Mouse (Mus musculus): ENCODE results near the gene Agbl4.

The Agbl4 gene

DNA sequence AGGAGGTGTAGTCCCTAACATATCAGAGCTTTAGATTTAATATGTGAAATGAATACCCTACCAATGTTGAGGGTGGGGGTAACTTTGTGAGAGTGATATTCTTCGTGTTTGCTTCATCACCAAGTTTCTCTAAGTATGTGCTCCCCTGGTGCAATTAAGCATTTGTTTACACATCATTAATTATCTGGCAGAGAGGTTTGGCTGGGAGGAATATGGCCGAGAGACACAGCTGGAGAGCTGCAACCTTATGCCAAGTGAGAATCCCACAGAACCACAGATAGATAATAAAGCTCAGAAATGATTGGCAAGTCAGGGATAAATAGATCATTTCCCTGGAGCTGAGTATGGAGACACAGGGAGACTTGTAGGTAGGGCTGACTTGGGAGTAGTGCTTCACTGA lies 1003.2 kb downstream of the Agbl4 start:
- no peak for DNase-seq (ENCODE audit: low spot score)

DNA sequence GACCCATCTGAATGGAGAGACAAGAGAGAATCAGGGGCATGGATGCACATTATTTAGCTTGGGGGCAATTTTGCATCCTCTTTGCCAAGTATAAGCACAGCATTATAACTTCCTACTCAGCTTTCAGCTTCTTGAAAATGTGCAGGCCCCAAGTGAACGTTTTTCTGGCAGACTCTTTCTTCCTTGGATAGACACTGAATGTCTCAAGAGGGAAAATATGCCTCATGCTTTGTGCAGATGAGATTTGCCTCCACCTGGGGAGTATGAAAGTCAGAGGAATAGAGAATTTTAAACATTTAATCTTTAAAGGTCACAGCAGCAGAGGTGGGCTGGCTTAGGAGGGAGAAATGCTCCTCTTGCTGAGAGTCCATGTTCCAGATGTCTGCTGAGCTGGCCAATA lies 1005.8 kb downstream of the Agbl4 start:
- no peak for DNase-seq (ENCODE audit: low spot score)

DNA sequence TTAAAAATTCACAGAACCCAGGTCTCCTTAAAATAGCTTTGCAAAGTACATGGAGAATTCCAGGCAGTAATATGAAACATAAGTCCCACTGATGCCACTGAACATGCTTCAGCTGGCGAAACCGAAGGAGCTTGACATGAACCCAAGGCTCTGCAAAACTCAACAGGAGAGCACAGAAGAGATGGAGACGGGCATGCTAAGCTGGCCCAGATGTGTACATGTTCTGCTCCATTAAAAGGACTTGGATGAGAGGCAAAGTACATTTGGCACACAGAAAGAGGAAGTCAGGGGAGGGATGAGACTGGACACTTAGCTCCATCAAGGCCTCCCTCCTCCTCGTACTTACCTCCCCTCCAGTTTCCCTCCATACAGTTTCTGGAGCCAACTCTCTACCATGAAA lies 1013.3 kb downstream of the Agbl4 start:
- DNase-seq (ENCODE audit: low spot score) = no peak

DNA sequence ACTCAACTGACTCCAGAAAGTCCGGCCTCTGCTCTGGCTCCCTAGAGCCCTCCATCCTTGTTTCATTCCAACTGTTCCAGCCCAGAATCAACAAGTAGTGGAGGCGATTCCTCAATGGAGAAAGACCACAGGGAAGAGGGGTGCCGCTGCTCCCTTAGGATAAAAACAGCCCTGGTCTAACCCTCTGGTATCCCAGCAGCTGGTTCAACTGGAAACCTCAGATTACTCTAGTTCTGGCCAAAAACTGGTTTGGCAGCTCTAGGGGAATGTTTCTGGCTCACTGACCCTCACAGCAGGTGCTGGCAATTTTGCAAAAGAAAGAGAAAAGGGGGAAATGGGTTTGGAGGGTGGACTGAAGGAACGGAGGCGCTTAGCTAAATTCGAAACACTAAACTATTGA lies 1016.9 kb downstream of the Agbl4 start:
- DNase-seq (ENCODE audit: low spot score) = no peak

DNA sequence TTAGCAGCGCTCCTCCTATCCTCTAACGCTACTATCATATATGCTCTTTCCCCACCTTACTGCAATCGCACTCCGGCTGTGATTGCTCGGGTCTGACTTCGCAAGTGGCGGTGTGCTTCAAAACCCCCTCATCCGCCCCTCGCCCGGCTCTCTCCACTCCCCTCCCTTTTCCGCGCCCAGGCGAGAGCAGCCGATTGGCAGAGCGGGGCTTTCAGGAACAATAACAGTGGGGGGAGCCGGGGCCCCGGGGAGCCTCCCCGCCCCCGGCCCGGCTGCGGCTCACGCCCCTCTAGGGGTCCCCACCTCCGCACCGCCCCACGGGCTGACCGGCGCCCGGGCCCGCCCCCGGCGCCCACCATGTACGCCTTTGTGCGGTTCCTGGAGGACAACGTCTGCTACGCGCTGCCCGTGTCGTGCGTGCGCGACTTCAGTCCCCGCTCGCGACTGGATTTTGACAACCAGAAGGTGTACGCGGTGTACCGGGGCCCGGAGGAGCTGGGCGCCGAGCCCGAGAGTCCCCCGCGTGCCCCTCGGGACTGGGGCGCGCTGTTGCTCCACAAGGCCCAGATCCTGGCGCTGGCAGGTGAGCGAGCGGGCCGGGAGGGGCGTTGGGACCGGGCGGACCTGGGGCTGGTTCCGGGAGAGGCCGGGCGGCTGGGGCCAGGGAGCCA lies 1017.5 kb downstream of the Agbl4 start, which contains the start of gene Bend5:
TSS of gene Bend5 (plus strand) at position 189 of the 671 bp plus-strand sequence.
- no peak for DNase-seq (ENCODE audit: low spot score)

DNA sequence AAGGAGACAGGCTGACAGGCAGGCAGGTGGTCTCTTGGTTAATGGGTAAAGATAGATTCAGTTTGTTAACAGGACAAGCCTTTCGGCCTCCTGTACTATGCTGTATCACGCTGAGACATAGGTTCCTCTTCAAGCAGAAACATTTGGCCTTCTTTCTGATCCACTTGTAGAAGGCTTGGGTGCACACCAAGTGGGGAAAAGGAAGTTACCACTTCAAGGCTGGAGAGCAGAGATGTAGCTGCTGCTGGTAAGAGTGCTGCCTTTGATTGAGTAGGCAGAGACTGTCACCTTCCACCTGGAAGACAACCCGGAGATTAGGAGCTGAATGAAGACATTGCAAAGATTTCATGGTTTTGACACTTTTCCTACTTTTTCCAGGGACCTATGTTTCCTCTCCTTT lies 1018.7 kb downstream of the Agbl4 start:
- DNase-seq (ENCODE audit: low spot score) = no peak

DNA sequence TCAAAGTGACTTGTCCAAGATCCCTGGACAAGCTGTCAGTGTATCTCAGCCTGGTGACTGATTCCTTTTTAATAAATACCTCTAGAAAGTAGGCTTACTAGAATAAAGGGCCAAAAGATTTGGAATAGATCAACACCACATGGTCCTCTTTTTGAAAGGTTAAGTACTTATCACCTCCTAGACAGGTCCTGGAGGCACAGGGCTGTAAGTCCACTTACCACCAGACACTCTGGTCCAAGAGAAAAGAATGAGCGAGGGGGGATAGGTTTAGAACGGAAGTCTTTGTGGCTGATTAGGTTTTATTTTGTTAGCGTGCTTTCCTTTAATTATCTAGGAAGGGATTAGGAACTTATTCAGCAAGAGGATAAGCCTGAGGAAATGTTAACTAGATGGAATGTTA lies 1019.1 kb downstream of the Agbl4 start:
- DNase-seq (ENCODE audit: low spot score) = no peak

DNA sequence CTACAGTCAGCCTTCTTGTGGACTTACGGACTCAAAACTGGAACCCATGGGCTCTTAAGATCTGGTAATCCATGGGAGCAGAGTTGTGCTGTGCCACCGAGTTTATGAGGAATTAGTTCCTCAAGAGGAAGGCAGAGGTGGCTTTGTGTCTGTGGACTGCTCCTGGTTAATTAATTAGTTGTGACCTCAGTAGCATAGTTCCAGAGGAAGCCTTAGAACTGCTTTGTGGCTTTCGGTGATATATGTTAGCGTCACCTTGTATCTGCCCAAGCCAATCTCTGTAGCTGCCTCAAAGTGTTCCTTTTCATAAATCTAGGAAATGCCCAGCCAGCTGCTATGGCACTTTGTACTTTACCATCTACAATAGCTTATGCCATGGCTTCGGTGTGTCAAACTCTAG lies 1020.3 kb downstream of the Agbl4 start:
- no peak for DNase-seq (ENCODE audit: low spot score)

DNA sequence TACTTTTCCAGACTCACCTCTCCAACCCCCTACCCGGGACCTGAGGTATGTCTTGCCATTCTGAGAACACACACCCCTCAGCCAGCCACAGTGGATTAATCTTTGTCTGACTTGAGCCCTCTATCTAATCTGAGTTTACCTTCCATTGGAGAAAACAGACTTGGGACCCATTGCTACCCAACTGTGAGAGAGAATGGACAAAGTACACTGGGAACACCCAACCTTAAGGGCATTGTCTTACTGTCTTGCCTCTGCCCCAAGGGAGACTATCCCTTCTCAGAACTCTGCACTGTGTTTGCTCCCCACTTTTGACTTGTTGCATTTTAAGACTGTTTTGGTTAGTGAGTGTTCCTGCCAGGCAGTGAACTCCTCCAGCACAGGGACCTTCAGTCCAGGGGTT lies 1022.0 kb downstream of the Agbl4 start:
- no peak for DNase-seq (ENCODE audit: low spot score)

DNA sequence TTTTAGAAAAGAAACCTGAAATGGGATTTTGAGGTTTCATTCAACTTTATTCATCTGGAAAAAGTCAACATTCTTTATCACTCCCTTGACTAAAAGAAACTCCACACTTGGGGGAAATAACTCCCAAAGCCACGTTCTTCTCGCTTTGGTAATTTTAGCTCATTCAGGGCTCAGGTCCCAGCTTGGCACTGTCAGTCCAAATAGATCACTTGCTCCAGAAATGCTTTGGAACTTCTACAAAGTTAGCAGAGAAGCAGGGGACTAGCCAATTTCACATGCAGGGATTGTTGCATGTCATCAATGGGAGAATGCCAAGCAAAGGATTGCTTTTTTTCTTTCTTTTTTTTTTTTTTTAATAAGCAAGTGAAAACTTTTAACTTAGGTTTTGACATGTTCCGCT lies 1022.6 kb downstream of the Agbl4 start:
- DNase-seq (ENCODE audit: low spot score) = no peak

DNA sequence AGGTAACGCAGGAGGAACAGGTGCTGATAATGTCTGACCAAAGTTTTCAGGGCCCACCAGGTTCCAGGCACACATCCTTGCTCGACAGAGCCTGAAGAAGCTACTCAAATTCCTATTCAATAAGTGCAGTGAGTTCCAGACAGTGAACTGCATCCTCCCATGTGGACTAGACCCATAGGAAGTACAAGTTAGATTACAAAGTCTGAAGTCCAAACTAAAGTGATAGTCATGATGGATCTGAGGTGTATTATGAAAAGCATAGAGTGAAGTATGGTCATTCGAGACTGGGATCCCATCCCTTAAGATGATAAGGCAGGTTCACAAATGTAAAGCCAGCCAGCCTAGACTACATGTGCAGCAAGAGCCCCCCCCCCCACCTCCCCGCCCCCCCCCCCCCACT lies 1023.5 kb downstream of the Agbl4 start:
- DNase-seq (ENCODE audit: low spot score) = no peak

DNA sequence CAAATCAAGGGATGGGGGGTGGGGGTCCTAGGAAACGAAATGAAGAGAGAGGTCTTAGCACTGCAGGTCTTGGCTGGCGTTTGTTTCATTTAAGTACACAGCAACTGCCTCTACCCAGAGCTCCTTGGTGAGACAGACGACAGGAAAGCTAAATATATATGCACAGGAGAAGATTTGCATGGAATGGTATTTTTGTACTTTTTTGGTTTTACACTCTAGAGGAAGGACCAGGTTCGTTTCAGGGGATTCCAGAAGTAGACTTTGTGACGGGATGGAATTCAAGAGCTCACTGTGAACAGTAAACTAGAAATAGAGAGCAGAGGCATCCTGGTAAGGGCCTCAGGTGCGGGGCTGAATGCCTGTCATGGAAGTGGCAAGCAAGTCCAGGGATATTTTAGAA lies 1024.3 kb downstream of the Agbl4 start:
- no peak for DNase-seq (ENCODE audit: low spot score)

DNA sequence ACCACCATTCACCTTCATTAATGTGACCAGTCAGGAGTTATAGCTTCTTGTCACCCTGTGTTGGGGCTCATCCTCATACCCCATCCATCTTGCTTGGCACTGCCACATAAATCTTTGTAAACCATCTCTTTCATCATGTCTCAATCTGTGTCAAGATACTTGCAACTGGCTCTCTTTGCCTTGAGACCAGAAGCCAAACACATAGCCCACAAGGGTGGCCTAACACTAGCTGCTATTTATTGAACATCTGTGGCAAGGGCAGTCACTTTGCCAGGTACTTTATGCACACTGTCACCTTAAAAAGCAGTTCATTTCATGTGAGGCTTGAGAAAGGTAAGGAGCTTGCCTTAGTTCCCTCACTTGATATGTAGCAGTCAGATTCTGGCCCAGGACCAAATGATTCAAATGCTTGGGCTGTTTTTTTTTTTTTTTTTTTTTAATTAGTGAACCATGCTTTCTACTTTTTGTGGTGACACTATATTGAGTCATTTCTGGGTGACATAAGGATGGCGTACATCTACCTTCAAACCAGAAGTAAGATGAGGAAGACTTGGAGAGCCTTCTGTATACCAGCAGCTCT lies 1027.0 kb downstream of the Agbl4 start:
- no peak for DNase-seq (ENCODE audit: low spot score)

DNA sequence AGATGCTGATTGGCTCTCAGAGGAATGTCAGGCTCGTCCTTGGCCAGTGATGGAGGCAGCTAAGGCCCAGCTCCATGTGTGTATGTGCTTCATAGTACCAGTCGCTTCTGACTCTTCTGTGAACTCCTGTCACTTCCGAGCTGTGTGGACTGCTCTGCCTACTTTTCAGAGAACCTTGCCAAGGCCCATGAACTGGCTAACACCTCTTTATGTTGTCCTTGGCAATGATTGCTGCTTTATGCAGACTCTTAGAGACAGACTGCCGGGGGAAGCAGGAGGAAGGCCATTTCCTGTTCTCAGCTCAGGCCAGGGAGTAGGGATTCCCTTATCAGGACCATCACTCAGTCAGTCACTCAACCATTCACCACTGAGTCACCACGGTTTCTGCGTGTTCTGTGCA lies 1027.7 kb downstream of the Agbl4 start:
- no peak for DNase-seq (ENCODE audit: low spot score)

DNA sequence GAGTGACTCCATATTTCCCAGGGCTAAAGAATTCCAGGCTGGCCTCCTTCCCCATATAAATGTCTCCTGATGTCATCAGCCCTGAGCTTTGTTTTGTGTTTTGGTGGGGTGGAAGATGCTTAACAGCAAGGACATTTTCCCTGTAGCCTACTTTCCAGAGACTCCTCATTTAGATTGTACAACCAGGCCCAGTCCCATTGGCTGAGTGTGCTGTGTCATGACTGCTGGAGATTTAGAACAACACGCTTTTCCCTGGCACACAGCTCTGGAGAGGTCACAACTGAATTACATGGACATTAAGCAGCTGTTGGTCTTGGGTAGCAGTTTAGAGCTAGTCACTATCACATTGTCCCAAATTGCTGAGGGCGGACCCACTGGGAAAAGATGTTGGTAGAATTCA lies 1033.7 kb downstream of the Agbl4 start:
- no peak for DNase-seq (ENCODE audit: low spot score)

DNA sequence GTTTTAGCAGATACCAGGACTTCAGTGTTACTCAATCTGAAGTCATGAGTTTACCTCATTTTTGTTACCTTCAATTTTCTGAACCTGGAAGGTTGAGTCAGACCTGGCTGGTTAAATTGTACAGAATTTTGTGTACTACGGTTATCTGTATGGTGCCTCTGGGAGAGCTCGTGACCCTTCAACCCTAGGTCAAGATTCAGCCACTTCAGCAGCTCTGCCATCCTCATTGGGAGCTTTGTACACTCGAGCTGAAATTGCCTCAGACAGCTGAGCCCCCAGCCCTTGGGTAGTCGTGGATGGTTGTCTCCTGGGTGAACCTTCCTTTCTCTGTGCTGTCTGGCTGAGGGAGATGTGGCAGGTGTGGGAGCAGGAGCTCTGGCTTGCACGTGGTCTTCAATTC lies 1034.6 kb downstream of the Agbl4 start:
- DNase-seq (ENCODE audit: low spot score) = no peak

DNA sequence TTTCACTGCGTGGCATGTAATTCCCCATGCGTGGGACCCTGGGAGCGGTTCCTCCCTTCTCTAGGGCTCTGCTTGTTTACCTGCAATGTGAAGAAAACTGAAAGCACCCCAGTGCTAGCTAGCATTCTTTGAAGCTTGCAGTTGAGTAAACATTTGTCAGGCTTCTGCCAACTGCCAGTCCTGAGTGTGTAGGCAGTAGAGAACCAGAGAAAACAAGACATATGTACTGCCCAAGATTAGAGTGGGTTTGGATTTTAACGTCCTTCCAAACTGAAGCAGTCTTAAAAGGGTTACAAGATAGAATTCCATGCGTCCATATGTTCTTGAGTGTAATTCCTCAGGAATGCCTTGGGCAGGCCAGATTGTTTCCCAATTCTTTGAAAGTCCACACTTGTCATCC lies 1035.0 kb downstream of the Agbl4 start:
- DNase-seq (ENCODE audit: low spot score) = no peak

DNA sequence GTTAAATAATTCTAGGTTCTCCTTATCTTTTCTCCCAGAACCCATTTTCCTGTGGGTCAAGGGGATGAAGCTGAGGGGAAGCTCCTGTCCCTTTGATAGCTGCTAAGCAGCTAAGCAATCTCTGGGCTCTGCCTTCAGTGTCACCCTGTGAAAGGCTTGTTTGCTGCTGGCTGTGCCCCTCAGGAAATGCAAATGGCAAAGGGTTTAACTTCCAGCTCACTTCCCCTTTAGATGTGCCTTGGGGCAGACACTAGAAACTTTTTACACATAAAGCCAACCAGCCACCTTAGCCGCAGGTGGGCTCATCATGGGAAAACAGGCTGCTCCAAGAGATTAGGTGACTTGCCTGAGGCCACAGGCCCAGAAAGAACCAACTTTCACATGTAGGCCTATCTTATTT lies 1044.2 kb downstream of the Agbl4 start:
- no peak for DNase-seq (ENCODE audit: low spot score)

DNA sequence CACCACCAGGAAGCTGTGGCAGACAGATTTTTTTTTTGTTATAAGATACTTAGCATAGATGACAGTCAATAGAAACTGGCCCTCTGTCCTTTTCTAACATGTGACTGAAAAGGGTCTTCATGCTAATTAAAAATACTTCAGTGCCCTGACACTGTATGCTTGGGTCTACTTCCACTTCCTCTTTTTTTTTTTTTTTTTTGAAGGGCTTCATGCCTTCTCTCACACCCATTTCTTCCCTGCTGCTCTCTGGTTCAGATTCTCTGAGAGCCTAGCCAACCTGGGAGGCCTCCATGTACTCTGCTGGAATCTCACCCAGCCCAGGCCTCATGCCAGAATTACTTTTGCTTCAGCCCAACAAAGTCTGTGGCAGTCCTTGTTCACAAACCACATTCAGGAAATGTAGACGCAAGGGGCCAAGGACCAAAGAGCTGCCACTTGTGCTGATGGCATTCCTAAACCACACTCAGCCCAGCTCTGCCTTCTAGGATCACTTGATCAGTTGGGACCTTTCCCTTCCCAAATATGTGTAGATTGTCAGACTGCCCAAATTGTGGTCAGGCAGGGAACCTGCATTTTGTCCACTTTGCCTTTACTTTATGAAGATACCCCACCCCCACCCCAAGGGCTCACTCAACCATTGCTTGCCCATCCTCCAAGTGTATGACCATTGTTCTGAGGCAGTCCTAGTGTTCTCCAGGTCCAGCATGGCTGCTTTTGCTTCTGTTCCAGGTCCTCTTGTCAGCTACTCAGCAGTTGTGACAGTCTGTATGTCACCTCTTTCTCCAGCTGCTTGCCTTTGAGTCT lies 1045.2 kb downstream of the Agbl4 start:
- no peak for DNase-seq (ENCODE audit: low spot score)

DNA sequence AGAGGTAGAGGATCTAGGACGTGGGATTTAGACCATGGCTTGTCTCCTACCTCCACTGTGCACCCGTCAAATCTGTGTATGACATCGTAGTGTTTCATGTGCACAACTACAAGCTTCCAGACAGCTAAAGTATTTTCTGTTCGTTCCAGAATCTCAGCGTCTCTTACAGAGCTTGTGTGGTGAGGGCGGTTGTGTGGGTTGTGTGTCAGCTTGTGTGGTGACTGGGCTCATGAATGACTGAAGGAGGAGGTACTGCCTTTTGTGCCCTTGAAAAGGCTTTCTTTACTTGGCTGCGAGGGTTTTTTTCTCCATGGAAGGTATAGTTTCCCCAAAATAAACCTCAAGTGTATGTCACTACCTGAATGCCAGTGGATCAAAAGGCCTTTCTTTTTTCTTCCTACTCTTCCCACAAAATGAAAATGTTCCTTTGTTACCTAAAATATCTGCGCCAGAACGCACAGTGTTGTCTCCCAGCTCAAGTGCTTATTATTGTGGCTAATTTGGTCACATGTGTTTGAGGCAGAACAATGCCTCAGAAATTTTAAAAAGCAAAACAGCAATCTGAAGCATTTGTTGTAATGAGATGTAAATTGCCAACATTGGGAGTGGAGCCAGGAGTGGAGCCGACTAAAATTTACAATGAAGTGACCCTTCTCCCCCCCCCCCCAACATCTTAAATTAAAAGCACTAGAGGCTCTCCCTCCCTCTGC lies 1046.6 kb downstream of the Agbl4 start:
- no peak for DNase-seq (ENCODE audit: low spot score)

DNA sequence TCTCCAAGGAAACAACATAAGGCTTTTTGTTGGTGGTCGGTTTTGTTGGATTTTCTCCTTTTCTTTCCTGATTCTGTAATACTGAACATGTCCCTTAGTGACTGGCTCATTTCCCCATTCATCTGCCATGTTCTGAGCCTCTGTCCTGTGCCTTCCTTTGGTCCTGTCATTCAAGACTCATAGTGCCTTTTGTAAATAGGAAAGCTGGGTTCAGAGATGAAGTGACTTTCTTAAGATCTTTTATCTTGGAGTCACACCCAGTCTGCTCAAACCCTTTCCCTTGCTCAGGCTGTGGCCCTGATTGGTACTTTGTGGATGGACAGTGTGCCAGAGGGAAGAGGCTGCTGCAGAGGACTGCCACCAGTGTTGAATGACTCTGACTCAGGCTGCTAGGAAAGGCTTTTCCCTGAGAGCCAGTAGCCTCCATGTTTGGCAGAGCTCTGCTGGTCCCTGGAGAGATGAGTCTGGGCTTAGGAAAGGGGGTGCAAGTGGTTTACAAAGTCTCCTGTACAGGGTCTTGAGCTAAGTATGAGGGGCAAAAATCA lies 1047.2 kb downstream of the Agbl4 start:
- no peak for DNase-seq (ENCODE audit: low spot score)

DNA sequence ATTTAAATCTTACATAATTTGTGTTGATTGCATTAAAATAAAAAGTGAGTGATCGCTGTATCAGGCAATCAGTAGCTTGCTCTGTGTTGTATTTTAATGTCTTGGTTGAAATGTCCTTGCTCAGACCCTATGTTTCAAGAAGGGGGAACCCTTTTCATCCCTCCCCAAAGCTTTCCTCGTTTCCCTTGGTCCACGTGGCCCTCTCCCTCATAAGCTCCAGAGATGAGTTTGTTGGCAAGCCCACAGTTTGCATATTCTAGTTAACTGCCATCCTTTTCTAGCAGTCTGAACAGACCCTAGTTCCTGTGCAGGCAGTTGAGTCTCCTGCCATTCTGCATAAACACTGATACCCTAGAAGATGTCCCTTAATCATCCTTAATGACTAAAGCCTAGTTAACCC lies 1050.5 kb downstream of the Agbl4 start:
- no peak for DNase-seq (ENCODE audit: low spot score)

DNA sequence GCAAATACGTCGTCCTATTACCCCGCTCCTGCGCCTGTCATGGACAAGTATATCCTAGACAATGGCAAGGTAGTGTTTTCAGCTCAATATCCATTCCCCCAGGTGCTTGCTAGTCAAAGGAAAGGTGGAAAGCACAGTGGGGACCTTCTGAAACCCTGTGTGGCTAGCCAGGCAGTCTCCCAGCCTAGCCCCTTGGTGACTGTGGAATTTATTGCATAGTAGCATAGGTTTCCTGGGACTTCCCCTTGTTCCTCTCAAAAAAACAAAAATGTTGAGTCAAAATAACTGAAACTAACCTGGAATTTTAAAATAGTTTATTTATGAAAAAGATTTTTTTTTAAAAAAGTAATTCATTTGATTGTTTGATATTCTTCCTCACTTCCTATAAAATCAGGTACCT lies 1051.1 kb downstream of the Agbl4 start:
- DNase-seq (ENCODE audit: low spot score) = no peak
